Mouse (Mus musculus) adrenal gland (tissue): ENCODE results near the gene Nip7.

ENCODE experiments used
- microRNA-seq, 2 experiments: library from miRNA; unstranded; fragments of <30 nt; microRNA quantifications; one replicate each; pipeline ENCODE4; 2019

Gene Nip7

Small RNA genes within 50 kb of the gene (microRNA-seq; reads per million reads assigned to microRNA genes)
- gene Mir7075 = 0.23 to 0.62 reads per million in 2 experiments
